Mouse (Mus musculus): ENCODE data around the gene Gale. TPM values are rescaled to one million over a fixed set of nuclear protein-coding genes. Genes with fewer than 3 reads are reported as not detected.

The Gale gene
- polyA plus RNA-seq (2017; shearing (Covaris generic)), result 30.6 TPM

DNA sequence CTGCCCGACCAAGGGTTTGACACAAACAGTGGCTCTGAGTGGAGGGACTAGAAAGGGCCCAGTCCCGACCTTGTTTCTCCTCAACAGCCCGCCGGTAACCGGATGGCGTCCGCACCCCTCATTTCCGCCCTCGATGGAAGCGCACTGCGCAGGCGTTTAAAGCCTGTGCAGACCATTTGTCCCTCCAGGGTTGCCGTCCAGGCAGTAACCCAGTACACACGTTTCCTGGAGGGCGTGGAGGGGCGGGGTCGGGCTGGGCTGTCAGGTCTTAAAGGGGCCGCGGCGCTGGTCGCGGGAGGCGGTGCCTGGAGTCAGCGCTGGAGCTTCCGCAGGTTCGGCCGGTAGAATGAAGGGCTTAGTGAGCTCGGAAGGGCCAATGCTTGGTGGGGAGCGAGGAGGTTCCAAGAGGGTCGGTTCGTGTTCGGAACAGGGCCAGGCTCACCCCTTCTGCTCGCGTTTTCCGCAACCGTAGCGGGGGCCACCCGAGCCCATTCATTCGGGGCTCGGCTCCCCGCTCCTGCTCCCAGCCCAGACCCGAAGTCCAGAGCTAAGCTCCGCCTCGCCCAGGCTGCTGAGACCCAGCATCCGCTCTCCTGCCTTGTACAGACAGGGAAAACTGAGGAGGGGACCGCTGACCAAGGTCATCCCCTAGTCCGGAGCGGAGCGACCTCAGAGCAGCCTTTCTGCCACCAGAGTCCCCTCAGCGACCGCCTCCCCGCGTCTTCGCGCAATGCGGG, at the start of gene Gale:
Gene Gale (plus strand): TSS at position 271 of the 737 bp plus-strand sequence.

DNA sequence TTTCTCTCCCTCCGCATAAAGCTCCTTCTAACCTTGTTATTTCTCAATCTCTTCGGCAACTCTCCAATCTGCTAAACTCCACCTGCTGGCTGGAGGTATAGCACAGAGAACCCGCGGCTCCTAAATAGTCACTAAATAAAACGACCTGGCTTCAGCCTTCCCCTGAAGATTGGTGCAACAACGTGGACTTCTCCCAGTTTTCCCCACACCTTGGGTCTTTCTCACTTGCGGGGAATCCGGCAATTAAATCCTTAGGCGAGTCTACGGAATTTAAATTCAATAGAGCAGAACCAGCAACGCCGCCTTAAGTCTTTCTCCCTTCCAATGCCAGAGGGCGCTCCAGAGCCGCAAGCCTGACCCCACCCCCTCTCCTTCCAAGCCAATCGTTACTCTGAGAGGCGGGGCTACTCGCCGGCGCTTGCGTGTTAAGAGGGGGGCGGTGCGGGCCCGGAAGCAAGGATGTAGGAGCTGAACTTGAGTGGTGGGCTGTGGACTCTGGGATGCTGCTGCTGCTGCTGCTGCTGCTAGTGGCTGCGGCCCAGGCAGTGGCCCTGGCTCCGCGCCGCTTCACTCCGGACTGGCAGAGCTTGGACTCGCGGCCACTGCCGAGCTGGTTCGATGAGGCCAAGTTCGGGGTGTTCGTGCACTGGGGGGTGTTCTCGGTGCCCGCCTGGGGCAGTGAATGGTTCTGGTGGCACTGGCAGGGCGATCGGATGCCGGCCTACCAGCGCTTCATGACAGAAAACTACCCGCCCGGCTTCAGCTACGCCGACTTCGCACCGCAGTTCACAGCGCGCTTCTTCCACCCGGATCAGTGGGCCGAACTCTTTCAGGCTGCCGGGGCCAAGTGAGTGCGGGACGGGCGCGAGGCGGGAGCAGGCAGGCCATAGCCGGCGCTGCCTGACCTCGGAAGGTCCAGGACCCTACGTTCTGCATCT, 43.0 kb upstream of the Gale start, which contains the start of gene Fuca1:
Gene Fuca1 (plus strand): TSS at position 432 of the 938 bp plus-strand sequence.

DNA sequence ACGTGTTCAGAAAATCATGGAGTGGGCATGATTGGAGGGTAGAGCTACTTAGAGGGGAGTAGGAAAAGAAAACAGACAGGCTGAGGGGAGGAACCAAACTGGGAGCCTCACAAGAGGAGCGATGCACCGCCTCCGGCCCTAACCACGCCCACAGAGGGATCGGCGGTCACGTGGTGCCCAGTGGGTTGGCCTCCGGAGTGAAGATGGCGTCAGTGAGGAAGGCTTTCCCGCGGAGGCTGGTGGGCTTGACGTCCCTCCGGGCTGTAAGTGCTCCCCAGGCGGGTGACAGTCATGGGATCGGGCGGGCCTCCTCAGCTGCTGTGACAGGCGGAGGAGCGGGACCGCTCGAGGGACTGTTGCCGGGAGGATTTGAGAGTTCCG, 17.3 kb upstream of the Gale start, which contains the start of gene Hmgcl:
Gene Hmgcl (plus strand): TSS at position 171 of the 381 bp plus-strand sequence.

DNA sequence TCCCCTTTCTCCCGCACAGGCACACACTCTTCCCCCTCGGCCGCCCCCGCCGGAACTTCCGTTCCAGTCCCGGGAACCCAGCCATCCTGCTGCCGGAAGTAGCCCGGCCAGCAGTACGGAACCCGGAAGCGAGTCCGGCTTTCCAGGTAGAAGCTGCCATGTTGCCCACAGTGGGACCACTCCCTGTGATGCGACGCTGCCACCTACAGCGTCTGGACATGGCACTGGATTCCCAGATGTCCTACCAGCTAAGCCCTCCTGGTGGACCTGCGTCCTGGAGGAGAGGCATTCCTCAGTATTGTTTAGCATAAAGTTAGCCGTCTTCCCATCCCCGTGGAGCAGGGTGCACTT, 9.0 kb downstream of the Gale start, which contains the start of gene Lypla2:
Gene Lypla2 (minus strand): TSS at position 71 of the 351 bp plus-strand sequence.

DNA sequence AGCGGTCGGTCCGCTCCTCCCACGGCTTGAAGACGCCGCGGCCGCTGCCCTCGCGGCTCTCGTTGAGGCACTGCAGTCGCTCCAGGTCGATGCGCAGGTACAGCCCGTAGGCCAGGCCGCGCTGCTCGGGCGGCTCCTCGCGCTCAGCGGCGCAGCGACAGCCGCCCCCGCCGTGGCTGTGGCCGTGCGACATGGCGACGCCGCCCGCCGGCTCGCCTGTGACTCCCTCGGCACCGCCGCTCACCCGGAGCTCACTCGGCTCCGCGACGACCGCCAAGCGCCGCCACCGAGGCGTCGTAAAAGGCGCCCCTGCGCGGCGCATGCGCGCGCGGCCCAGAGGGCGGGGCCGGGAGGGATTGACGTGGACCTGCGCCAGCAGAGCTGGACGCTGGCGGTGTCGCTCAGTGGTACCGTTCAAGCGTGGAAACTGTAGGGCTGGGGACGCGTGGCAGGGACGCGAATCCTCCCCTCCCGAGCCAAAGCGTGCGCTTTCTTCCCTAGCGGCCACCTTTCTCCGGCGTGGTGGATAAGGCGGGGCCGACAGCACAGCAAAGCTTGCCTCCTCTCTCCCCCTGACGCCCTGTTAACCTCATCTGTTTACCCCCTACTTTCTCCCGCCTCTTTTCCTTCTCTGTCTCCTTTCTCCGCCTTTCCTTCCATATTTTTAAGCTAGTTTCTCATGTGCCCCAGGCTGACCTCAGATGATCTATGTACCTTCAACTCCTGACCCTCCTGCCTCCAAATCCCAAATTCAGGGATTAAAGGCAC, 23.6 kb downstream of the Gale start, which contains the start of gene Pithd1:
Gene Pithd1 (minus strand): TSS at position 322 of the 768 bp plus-strand sequence.

Other genes starting within 250 kb of the Gale start
- gene Il22ra1, start 235.6 kb upstream of the Gale start, polyA plus RNA-seq (2017; shearing (Covaris generic)), result not detected
- not detected for gene Myom3, start 204.0 kb upstream of the Gale start, polyA plus RNA-seq (2017; shearing (Covaris generic))
- gene Srsf10, start 108.0 kb upstream of the Gale start, polyA plus RNA-seq (2017; shearing (Covaris generic)), result 207 TPM
- gene Pnrc2, start 89.9 kb upstream of the Gale start, polyA plus RNA-seq (2017; shearing (Covaris generic)), result 237 TPM
- 23.3 TPM for gene Cnr2, start 68.3 kb upstream of the Gale start, polyA plus RNA-seq (2017; shearing (Covaris generic))
- 124 TPM for gene Fuca1, start 43.0 kb upstream of the Gale start, polyA plus RNA-seq (2017; shearing (Covaris generic))
- 89.1 TPM for gene Hmgcl, start 17.3 kb upstream of the Gale start, polyA plus RNA-seq (2017; shearing (Covaris generic))
- gene Lypla2, start 8.9 kb downstream of the Gale start, polyA plus RNA-seq (2017; shearing (Covaris generic)), result 370 TPM
- 10.0 TPM for gene Pithd1, start 23.5 kb downstream of the Gale start, polyA plus RNA-seq (2017; shearing (Covaris generic))
- gene Eloa, start 58.0 kb downstream of the Gale start, polyA plus RNA-seq (2017; shearing (Covaris generic)), result 77.0 TPM
- 301 TPM for gene Rpl11, start 89.7 kb downstream of the Gale start, polyA plus RNA-seq (2017; shearing (Covaris generic))
- gene Id3, start 179.8 kb downstream of the Gale start, polyA plus RNA-seq (2017; shearing (Covaris generic)), result 265 TPM
- 17.4 TPM for gene E2f2, start 208.7 kb downstream of the Gale start, polyA plus RNA-seq (2017; shearing (Covaris generic))
- gene Asap3, start 242.6 kb downstream of the Gale start, polyA plus RNA-seq (2017; shearing (Covaris generic)), result 0.32 TPM

All from inflammation-experienced regulatory T-cells, adult 16 weeks (primary cell).